Mouse (Mus musculus) heart, postnatal 0 days (tissue): ENCODE measurements around the gene Asap2. TPM values are rescaled to one million over a fixed set of nuclear protein-coding genes. Genes with fewer than 3 reads are reported as not detected.

Source experiments
- ATAC-seq: fragments of 200-750 bp; cut with Nextera tagmentation; 2 replicates; pipeline ENCODE4 v1.8.0; 2017; ENCODE audit warnings: low read depth, moderate number of reproducible peaks, moderate library complexity; ENCODE audit not compliant: insufficient read depth
- DNase-seq: peaks from one replicate; pipeline ENCODE4 v3.0.0-alpha.2; 2016; ENCODE audit warnings: low spot score
- H3K27ac ChIP-seq: fragments of 300-500 bp; sonication (generic); 2 replicates; pipeline ENCODE4 v1.5.1; 2014; ENCODE audit warnings: low read depth, mild to moderate bottlenecking
- H3K27me3 ChIP-seq: fragments of 300-500 bp; sonication (generic); 2 replicates; pipeline ENCODE4 v1.6.1; 2014; ENCODE audit warnings: low read length, mixed read lengths; ENCODE audit not compliant: control insufficient read depth, insufficient read depth
- H3K36me3 ChIP-seq: fragments of 300-500 bp; sonication (generic); replicated peaks from 2 replicates; pipeline ENCODE4 v1.6.1; 2014; ENCODE audit warnings: low read length, mixed read lengths; ENCODE audit not compliant: control insufficient read depth, insufficient read depth
- H3K4me1 ChIP-seq: fragments of 300-500 bp; sonication (generic); 2 replicates; pipeline ENCODE4 v1.6.1; 2014; ENCODE audit warnings: antibody characterized with exemption; ENCODE audit not compliant: control insufficient read depth, insufficient read depth
- H3K4me2 ChIP-seq: fragments of 300-500 bp; sonication (generic); 2 replicates; pipeline ENCODE4 v1.6.1; 2014; ENCODE audit warnings: low read depth, mild to moderate bottlenecking, low read length, moderate library complexity
- H3K4me3 ChIP-seq: fragments of 300-500 bp; sonication (generic); 2 replicates; pipeline ENCODE4 v1.5.1; 2014; ENCODE audit warnings: low read depth, low read length
- H3K9ac ChIP-seq: fragments of 300-500 bp; sonication (generic); replicated peaks from 2 replicates; pipeline ENCODE4 v1.6.1; 2014; ENCODE audit warnings: low read depth, low read length, mixed read lengths
- H3K9me3 ChIP-seq: fragments of 300-500 bp; sonication (generic); replicated peaks from 2 replicates; pipeline ENCODE4 v1.6.1; 2016; ENCODE audit warnings: low read length; ENCODE audit not compliant: control insufficient read depth
- CTCF ChIP-seq: IDR thresholded peaks from 2 replicates; pipeline ENCODE4 v1.5.1; 2016; ENCODE audit warnings: antibody characterized with exemption, control low read depth, low read depth
- EP300 ChIP-seq: IDR thresholded peaks from 2 replicates; pipeline ENCODE4 v1.6.1; 2016; ENCODE audit warnings: antibody characterized with exemption, low read depth
- WGBS: fragments of 180-500 bp; shearing (Covaris S2); extraction: QIAGEN DNeasy Blood & Tissue Kit; methylation state at CpG from one replicate; pipeline ENCODE4 v1.1.7; 2014; 5-methylcytosine and 5-hydroxymethylcytosine counted together
- polyA plus RNA-seq: library from polyadenylated mRNA; unstranded; fragments of >200 nt; fragmentation: Nextera tagmentation; extraction: Ambion mirVana; gene quantifications from 2 replicates; pipeline ENCODE4 v1.2.1, GENCODE M21; 2015
- total RNA-seq: library from RNA; depleted of rRNA; stranded (reverse); fragments of >200 nt; gene quantifications from 2 replicates; pipeline ENCODE4 v1.2.3, GENCODE M21; 2014; ENCODE audit warnings: low replicate concordance

The Asap2 gene
- total and polyA plus RNA-seq, 2 experiments from 2014 or later = 4.1 to 9.6 TPM

- peaks cover 56% of the 10 kb centered on the region for H3K36me3 ChIP-seq
- no peak overlapping the region for H3K9ac ChIP-seq
- DNase-seq = no peak
- no peaks in the 10 kb centered on the region for H3K9me3 ChIP-seq
- no peak for ATAC-seq
- no peak overlapping the region for H3K4me2 ChIP-seq
- no peak for TF ChIP-seq CTCF
- no peak for TF ChIP-seq EP300
- no peaks in the 10 kb centered on the region for H3K27me3 ChIP-seq
- peak overlapping the region; percentile 82 for H3K27ac ChIP-seq
- 76% methylated on average over 3 of the region's 3 CpGs for WGBS
- no peaks in the 10 kb centered on the region for H3K4me1 ChIP-seq
- no peak overlapping the region for H3K4me3 ChIP-seq
These were observed 274.7 kb downstream of the Asap2 start for GRCm38 (mm10) chr12:21264970-21265369.

GRCm38 (mm10) chr12:21265501-21265900 is 275.2 kb downstream of the Asap2 start:
- no peaks in the 10 kb centered on the region for H3K4me1 ChIP-seq
- no peak for ATAC-seq
- no peak for DNase-seq
- no peaks in the 10 kb centered on the region for H3K27me3 ChIP-seq
- H3K9ac ChIP-seq = no peak overlapping the region
- 89% methylated on average over 4 of the region's 4 CpGs for WGBS
- peaks cover 56% of the 10 kb centered on the region for H3K36me3 ChIP-seq
- no peaks in the 10 kb centered on the region for H3K9me3 ChIP-seq
- no peak overlapping the region for H3K27ac ChIP-seq
- no peak overlapping the region for H3K4me2 ChIP-seq
- TF ChIP-seq EP300 = no peak
- TF ChIP-seq CTCF = no peak
- no peak overlapping the region for H3K4me3 ChIP-seq

GRCm38 (mm10) chr12:21265946-21266783 is 275.9 kb downstream of the Asap2 start:
- H3K27ac ChIP-seq = no peak overlapping the region
- no peak overlapping the region for H3K4me2 ChIP-seq
- peak; percentile 59; the same call in 1 of the 2 replicates for ATAC-seq
- WGBS = 72% methylated on average over 14 of the region's 14 CpGs
- no peaks in the 10 kb centered on the region for H3K27me3 ChIP-seq
- H3K4me1 ChIP-seq = no peaks in the 10 kb centered on the region
- peaks cover 61% of the 10 kb centered on the region for H3K36me3 ChIP-seq
- H3K9me3 ChIP-seq = no peaks in the 10 kb centered on the region
- no peak overlapping the region for H3K9ac ChIP-seq
- no peak overlapping the region for H3K4me3 ChIP-seq
- peak; percentile 77 for TF ChIP-seq CTCF
- no peak for TF ChIP-seq EP300
- peak; percentile 61 for DNase-seq

GRCm38 (mm10) chr12:21266784-21267098 is 276.5 kb downstream of the Asap2 start:
- H3K27ac ChIP-seq = no peak overlapping the region
- DNase-seq = no peak
- H3K9me3 ChIP-seq = no peaks in the 10 kb centered on the region
- no peaks in the 10 kb centered on the region for H3K27me3 ChIP-seq
- no peak for ATAC-seq
- 63% methylated on average over 2 of the region's 2 CpGs for WGBS
- H3K4me2 ChIP-seq = no peak overlapping the region
- H3K9ac ChIP-seq = no peak overlapping the region
- no peak overlapping the region for H3K4me3 ChIP-seq
- no peaks in the 10 kb centered on the region for H3K4me1 ChIP-seq
- peaks cover 66% of the 10 kb centered on the region for H3K36me3 ChIP-seq
- TF ChIP-seq EP300 (no peak), CTCF (no peak)

GRCm38 (mm10) chr12:21268083-21268616 is 277.9 kb downstream of the Asap2 start:
- H3K36me3 ChIP-seq = peaks cover 70% of the 10 kb centered on the region

More at GRCm38 (mm10) chr12:21268083-21268616, 277.9 kb downstream of the Asap2 start:
- H3K27me3 ChIP-seq = no peaks in the 10 kb centered on the region
- H3K9me3 ChIP-seq = no peaks in the 10 kb centered on the region
- no peak overlapping the region for H3K27ac ChIP-seq
- 79% methylated on average over 8 of the region's 8 CpGs for WGBS
- TF ChIP-seq EP300 (no peak), CTCF (no peak)
- DNase-seq = no peak
- H3K9ac ChIP-seq = no peak overlapping the region
- H3K4me3 ChIP-seq = no peak overlapping the region
- H3K4me2 ChIP-seq = no peak overlapping the region
- no peak for ATAC-seq
- H3K4me1 ChIP-seq = no peaks in the 10 kb centered on the region
